Mouse (Mus musculus): ENCODE results near the gene Hoxc5.

Gene Hoxc5

DNA sequence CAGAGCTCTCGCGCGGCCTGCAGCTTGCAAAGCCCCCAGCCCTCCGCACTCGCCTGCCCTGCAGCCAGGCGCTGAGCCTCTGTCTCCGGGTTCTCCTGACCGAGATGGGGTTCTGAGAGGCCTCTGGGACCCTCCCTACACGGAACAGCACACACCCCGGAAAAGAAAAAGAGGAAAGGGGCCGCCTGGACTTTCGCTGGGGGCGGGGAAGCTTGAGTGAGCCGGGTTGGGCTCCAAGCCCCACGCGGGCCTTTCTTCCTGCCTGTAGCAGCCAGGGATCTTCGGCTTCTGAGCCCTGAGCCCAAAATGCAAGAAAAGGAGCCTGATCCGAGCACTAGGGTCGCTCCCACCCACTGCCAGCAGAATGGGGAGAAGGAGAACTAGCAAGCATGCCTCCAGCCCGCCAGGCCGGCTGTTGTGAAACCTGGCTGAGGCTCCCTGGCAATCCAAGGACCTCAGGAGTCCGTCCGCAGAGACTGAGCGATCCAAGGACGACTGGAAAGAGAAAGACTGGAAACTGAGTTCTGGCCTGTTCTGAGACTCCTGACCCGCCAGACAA, 44.8 kb downstream of the Hoxc5 start:
- DNase-seq (ENCODE audit: low read depth, low spot score): no peak

DNA sequence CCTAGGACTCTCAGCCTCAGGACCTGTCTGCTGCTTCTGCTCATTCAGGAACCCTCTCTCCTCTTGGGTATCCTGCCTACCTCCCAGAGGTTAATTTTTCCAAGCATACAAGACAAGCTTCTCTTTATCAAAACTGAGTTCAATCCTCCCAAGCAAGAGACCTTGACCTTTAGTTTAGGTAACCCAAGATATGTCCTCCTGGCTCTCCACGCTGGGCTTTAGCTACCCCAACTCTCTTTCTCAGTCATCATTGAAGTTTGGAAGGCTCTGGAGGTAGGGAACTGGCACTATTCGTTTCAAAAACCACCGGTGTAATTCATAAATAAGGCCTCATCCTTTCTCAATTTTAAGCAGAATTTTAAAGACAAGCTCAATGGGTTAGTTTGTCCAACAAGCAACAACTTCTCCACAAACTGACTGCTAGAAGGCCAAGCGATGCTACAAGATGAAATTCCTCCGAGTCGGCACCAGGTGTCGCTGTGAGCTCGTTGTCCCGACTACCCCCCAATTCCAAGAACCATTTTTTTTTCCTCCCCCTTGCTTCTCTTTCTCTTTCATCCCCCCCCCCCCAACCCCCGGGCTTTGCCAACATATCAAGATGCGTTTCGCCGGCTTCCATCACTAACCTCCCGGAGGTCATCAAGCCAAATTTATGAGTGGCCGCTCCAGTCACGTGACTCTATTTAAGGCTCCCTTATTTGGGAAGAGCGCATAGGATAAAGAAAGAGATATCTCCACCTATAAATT, 46.2 kb downstream of the Hoxc5 start:
- DNase-seq (ENCODE audit: low read depth, low spot score): peak; percentile 94

DNA sequence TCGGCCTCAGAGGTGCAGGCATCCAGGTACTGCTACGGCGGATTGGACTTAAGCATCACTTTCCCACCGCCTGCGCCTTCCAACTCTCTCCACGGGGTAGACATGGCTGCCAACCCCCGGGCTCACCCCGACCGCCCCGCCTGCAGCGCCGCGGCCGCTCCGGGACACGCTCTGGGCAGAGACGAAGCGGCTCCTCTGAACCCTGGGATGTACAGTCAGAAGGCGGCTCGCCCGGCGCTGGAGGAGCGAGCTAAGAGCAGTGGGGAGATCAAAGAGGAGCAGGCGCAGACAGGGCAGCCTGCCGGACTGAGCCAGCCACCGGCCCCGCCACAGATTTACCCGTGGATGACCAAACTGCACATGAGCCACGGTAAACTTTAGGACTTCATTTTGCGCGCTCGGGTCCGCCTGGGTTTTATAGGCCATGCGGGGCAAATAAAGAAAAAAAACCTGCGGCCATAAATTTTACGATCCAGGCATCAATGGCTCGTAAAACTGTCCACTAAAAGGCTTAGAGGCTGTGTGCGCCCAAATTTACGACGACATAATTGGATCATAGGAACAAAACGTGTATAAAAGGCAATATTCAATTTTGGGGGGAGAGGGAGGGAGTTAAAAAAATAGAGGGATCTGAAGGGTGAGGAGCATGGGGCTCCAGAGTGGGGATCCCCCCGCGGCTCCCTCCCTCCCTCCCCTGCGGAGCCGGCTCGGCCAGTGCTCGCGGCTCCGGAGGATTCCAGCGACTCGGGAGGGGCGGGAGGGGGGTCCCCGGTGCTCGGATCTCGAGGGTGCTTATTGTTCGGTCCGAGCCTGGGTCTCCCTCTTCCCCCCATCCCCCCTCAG, 47.1 kb downstream of the Hoxc5 start:
- peak; percentile 92 for DNase-seq (ENCODE audit: low read depth, low spot score)

DNA sequence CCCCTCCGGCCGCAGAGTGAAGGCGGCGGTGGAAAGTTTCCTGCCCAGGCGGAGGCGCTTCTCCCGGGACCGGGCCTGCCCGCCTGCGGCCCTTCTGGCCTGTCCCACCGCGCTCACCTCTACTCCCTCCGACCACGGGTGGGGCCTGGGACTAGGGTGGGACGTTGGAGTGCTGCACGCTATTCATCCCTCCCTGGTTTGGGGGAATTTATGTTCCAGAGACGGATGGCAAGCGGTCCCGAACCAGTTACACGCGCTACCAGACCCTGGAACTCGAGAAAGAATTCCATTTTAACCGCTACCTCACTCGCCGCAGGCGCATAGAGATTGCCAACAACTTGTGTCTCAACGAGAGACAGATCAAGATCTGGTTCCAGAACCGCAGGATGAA, 47.8 kb downstream of the Hoxc5 start:
- peak; percentile 71 for DNase-seq (ENCODE audit: low read depth, low spot score)

DNA sequence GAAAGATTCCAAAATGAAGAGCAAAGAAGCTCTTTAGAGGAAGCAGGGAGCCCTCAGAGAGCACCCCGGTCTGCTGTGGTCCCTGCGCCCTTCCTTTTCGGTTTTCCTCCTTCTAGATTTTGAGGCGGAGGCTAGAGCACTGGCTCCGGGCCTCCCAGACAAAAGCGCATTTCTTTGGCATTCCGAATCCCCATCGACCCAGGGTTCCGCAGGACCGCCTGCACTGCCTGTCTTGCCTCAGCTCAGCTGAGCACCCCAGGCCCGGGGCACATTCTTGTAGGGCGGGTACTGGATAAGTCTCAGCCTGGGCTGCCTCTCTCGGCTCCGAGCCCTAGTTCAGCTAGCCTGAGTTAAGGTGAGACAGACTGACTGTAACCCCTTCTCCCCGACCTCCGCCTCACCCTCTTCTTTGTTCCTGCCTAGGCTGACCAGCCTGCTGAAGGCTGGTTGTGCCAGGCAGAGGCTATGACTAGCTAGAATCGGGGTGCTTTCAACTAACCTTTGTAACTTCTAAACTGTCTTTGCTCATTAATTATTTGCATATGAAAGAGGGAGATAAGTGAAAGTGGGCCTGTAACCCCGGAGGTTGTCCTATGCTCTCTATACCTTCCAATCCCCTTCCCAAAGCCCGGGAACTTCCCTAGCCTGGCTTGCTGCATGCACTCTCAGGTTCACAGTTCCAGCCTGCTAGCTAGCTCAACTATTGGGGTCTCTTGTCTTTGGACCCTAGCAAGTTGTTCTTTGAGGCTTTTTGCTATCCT, 48.3 kb downstream of the Hoxc5 start:
- DNase-seq (ENCODE audit: low read depth, low spot score): no peak

- DNase-seq (ENCODE audit: low read depth, low spot score): peak; percentile 78
Measured at GRCm38 (mm10) chr15:103018636-103019035, 51.4 kb downstream of the Hoxc5 start, which contains the start of gene Hoxc4. Hoxc4 (plus strand) TSS chr15:103018934.

GRCm38 (mm10) chr15:103020899-103021418, 53.7 kb downstream of the Hoxc5 start:
- no peak for DNase-seq (ENCODE audit: low read depth, low spot score)

DNA sequence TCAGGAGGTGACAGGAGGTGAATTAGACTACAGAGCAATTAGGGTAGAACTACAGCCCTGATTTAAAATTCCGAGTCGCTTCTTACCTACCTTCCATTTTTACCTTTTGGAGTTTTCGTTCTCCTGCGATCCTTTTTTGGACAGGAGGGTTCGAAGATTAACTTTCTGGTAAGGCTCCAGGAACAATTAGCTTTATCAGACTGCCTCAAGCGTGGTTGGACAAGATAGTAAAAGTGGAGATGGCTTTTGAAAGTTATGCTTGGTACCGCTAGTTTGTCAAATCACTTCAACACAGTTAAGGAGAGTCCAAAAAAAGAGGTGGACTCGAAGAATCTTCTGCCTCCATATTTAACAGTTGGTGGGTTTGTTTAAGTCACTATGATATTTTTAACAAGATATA, 54.3 kb downstream of the Hoxc5 start:
- DNase-seq (ENCODE audit: low read depth, low spot score): no peak

- no peak for DNase-seq (ENCODE audit: low read depth, low spot score)
Measured at GRCm38 (mm10) chr15:103024131-103024530, 56.9 kb downstream of the Hoxc5 start.

GRCm38 (mm10) chr15:103027266-103028235, 60.3 kb downstream of the Hoxc5 start:
- DNase-seq (ENCODE audit: low read depth, low spot score): no peak

GRCm38 (mm10) chr15:103028916-103029512, 61.8 kb downstream of the Hoxc5 start:
- no peak for DNase-seq (ENCODE audit: low read depth, low spot score)

DNA sequence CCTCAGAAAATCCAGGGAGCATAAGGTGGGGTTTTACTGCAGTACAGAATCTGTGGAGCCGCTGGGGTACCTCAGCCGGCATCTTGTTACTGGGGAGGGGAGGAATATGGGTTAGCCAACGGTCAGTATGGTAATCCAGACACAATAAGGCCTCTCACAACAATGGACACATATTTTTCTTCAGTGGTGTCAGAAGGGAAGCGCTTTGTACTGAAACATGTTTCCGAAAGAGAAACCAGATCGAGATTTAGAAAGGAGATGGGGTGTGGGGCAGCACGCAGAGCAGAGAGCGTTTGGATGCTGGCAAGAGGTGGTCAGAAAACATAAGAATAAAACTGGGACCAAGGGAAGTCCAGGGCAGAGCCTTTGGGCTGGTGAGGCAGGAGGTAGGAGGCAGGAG, 62.9 kb downstream of the Hoxc5 start:
- DNase-seq (ENCODE audit: low read depth, low spot score): peak; percentile 61

GRCm38 (mm10) chr15:103032167-103032566, 64.9 kb downstream of the Hoxc5 start:
- DNase-seq (ENCODE audit: low read depth, low spot score): no peak

DNA sequence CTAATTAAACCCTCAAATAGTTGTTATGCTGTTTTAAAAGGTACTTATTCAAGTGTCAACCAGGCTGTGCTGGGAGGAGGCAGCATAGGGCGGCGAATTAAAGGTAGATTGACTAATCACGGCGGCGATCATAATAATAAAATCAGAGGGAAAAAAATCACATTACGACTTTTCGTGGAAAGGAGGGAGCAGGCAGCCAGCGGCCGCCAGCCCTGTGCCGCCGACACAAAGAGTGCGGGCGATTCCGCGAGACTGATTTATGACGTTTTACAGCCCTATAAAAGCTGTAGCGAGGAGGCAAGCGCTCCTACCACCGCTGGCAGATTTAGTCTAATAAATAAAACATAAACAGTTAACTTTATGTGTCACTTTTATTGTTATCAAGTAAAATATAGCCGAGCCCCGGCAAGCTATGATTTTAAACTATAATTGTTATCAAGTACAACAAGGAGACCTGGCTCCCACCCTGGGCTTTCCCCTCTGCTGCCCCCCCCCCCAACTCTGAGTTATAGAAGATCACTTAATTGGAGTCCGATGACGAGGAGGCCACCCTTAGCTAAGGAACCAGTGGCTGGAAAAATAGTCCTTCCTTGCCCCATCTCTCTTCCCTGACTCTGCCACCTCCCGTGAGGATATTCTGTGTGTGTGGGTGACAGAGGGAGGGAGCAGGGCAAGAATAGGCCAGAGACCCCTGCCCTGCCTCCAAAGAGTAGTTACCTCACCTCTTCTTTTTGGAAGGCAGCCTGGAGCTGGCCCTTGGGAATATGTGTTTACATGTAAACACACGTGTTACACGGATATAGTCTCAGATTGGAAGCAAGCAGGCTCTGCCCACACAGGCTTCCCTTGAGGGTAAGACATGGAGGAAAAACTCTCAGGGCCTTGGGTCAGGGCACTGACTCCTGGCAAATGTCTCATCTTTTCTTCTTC, 65.7 kb downstream of the Hoxc5 start:
- DNase-seq (ENCODE audit: low read depth, low spot score): peak; percentile 87

DNA sequence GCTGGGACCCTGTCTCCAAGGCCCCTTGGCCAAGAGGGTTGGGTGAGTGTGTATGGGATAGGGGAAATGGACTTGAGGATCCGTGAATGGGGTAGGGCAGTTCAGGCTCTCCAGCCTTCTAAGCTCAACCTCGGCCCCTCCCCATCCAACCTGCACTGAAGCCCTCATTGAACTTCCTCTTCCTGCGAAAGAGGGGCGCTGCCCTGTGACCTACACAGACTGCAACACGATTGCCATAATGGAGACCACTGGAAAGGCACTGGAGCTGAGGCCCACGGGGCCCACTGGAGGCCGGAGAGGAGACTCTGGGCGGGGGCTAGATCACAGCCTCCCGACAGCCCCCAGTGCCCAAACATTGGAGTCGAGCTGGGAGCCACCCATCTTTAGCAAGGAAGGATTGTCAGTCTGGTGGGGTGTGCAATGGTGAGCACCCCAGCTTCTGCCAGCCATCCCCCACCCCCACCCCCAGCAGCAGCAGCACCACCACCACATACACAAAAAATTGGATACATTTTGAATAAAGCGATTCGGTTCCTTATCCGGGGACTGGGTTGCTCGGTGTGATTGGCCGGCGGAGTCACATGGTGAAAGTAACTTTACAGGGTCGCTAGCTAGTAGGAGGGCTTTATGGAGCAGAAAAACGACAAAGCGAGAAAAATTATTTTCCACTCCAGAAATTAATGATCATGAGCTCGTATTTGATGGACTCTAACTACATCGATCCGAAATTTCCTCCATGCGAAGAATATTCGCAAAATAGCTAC, 67.0 kb downstream of the Hoxc5 start:
- DNase-seq (ENCODE audit: low read depth, low spot score): no peak

DNA sequence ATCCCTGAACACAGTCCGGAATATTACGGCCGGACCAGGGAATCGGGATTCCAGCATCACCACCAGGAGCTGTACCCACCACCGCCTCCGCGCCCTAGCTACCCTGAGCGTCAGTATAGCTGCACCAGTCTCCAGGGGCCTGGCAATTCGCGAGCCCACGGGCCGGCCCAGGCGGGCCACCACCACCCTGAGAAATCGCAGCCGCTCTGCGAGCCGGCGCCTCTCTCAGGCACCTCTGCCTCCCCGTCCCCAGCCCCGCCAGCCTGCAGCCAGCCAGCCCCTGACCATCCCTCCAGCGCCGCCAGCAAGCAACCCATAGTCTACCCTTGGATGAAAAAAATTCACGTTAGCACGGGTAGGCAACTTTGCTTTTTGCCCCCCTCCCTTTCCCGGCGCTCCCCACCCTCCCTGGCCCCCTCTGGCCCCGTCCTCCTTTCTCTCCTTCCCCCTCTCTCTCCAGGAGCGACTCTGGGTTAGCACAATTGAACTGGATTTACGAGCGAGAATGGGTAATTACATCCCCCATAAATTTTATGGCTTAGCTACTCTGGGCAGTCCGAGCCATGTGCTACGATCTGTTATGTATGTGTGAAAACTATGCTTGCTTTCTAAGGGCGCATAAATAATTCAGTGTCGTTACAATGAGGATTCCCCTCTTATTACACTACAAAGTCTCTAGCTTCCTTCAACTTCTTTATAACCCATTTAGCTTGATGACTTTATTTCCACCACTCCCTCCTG, 67.7 kb downstream of the Hoxc5 start:
- peak; percentile 89 for DNase-seq (ENCODE audit: low read depth, low spot score)

DNA sequence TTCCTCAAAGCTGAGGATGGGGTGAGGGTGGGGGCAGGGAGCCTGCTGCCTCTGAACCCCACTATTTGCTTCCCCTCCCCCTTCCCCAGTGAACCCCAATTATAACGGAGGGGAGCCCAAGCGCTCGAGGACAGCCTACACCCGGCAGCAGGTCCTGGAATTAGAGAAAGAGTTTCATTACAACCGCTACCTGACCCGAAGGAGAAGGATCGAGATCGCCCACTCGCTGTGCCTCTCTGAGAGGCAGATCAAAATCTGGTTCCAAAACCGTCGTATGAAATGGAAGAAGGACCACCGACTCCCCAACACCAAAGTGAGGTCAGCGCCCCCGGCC, 68.3 kb downstream of the Hoxc5 start:
- DNase-seq (ENCODE audit: low read depth, low spot score): no peak

DNA sequence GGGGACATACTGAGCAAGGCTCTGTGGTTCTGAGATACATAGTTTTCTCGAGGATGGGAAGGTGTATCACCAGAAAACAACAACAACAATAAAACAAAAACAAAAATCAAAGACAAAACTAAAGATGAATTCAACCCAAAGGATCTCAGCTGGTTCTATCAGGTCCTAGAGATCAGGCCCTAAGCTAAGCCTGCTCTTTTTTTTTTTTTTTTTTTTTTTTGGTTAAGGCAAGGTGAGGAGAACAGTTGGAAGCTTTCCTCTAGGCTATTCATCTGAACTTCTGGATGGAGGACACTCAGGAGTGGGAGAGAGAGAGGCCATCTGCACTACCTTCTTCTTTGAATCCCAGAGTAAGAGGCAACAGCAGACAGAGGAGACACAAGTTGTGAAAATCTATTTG, 70.3 kb downstream of the Hoxc5 start:
- no peak for DNase-seq (ENCODE audit: low read depth, low spot score)

Data from mesoderm, embryonic 11.5 days (tissue).